Mouse (Mus musculus) forebrain, embryonic 14.5 days (tissue): ENCODE results near the gene Cep131. TPM values are rescaled to one million over a fixed set of nuclear protein-coding genes. Genes with fewer than 3 reads are reported as not detected.

Experiments used
- ATAC-seq: fragments of 200-750 bp; cut with Nextera tagmentation; 2 replicates; pipeline ENCODE4 v1.8.0; 2017; ENCODE audit warnings: mild to moderate bottlenecking, moderate library complexity
- DNase-seq: peaks from one replicate; pipeline ENCODE4 v3.0.0-alpha.2; 2015; ENCODE audit warnings: low spot score
- H3K27ac ChIP-seq: fragments of 300-500 bp; sonication (generic); 2 replicates; pipeline ENCODE4 v1.5.1; 2014; ENCODE audit warnings: low read depth, mild to moderate bottlenecking, control low read depth, low read length, moderate library complexity
- H3K27me3 ChIP-seq: fragments of 300-500 bp; sonication (generic); replicated peaks from 2 replicates; pipeline ENCODE4 v1.6.1; 2014; ENCODE audit warnings: low read length, control low read depth, mixed read lengths; ENCODE audit not compliant: control insufficient read depth, insufficient read depth
- H3K36me3 ChIP-seq: fragments of 300-500 bp; sonication (generic); 2 replicates; pipeline ENCODE4 v1.6.1; 2014; ENCODE audit warnings: low read length, control low read depth; ENCODE audit not compliant: control insufficient read depth, insufficient read depth
- H3K4me1 ChIP-seq: fragments of 300-500 bp; sonication (generic); 2 replicates; pipeline ENCODE4 v1.6.1; 2014; ENCODE audit warnings: antibody characterized with exemption, low read length, control low read depth; ENCODE audit not compliant: control insufficient read depth, insufficient read depth
- H3K4me2 ChIP-seq: fragments of 300-500 bp; sonication (generic); 2 replicates; pipeline ENCODE4 v1.6.1; 2014; ENCODE audit warnings: mild to moderate bottlenecking, control low read depth, low read length
- H3K4me3 ChIP-seq: fragments of 300-500 bp; sonication (generic); 2 replicates; pipeline ENCODE4 v1.5.1; 2014; ENCODE audit warnings: low read depth, low read length, control low read depth
- H3K9ac ChIP-seq: fragments of 300-500 bp; sonication (generic); 2 replicates; pipeline ENCODE4 v1.6.1; 2014; ENCODE audit warnings: mild to moderate bottlenecking, low read length, control low read depth, moderate library complexity
- H3K9me3 ChIP-seq: fragments of 300-500 bp; sonication (generic); replicated peaks from 2 replicates; pipeline ENCODE4 v1.6.1; 2016; ENCODE audit warnings: low read length, control low read depth, mixed read lengths; ENCODE audit not compliant: control insufficient read depth
- WGBS: fragments of 180-500 bp; shearing (Covaris S2); extraction: QIAGEN DNeasy Blood & Tissue Kit; methylation state at CpG from one replicate; pipeline ENCODE4 v1.1.7; 2014; 5-methylcytosine and 5-hydroxymethylcytosine counted together
- polyA plus RNA-seq: library from polyadenylated mRNA; unstranded; fragments of >200 nt; fragmentation: Nextera tagmentation; extraction: Ambion mirVana; gene quantifications from 2 replicates; pipeline ENCODE4 v1.2.1, GENCODE M21; 2014

Gene Cep131
- polyA plus RNA-seq: 21.7 and 27.2 TPM in 2 replicates

GRCm38 (mm10) chr11:120086702-120087152 is at the start of gene Cep131:
TSS of gene Cep131 (minus strand) at chr11:120086827.
- peaks cover 31% of the 10 kb centered on the region for H3K36me3 ChIP-seq
- ATAC-seq (peak; percentile 100), DNase-seq (peak; percentile 99)
- peak within 1 kb of the TSS; percentile 97 for H3K9ac ChIP-seq
- H3K9me3 ChIP-seq: no peaks in the 10 kb centered on the region
- H3K27ac ChIP-seq: peak within 1 kb of the TSS; percentile 82; the same call in 1 of the 2 replicates
- no peaks in the 10 kb centered on the region for H3K27me3 ChIP-seq
- peak within 1 kb of the TSS; percentile 97 for H3K4me3 ChIP-seq
- peak within 1 kb of the TSS; percentile 98 for H3K4me2 ChIP-seq
- WGBS: under 1% methylated on average over 41 of the region's 42 CpGs
- peaks cover 10% of the 10 kb centered on the region for H3K4me1 ChIP-seq

GRCm38 (mm10) chr11:120136195-120136594 is 49.6 kb upstream of the Cep131 start:
- no peaks in the 10 kb centered on the region for H3K9me3 ChIP-seq
- no peak for ATAC-seq
- H3K27me3 ChIP-seq: no peaks in the 10 kb centered on the region
- WGBS: 81% methylated on average over 8 of the region's 8 CpGs
- no peak overlapping the region for H3K27ac ChIP-seq
- no peak overlapping the region for H3K4me2 ChIP-seq
- no peak overlapping the region for H3K9ac ChIP-seq
- H3K4me3 ChIP-seq: no peak overlapping the region
- no peak for DNase-seq
- no peaks in the 10 kb centered on the region for H3K4me1 ChIP-seq
- H3K36me3 ChIP-seq: peaks cover 49% of the 10 kb centered on the region

GRCm38 (mm10) chr11:120134847-120135530 is 48.4 kb upstream of the Cep131 start:
- 95% methylated on average over 9 of the region's 9 CpGs for WGBS
- no peak overlapping the region for H3K4me3 ChIP-seq
- H3K4me2 ChIP-seq: no peak overlapping the region
- peaks cover 49% of the 10 kb centered on the region for H3K36me3 ChIP-seq
- H3K27me3 ChIP-seq: no peaks in the 10 kb centered on the region
- no peaks in the 10 kb centered on the region for H3K9me3 ChIP-seq
- H3K9ac ChIP-seq: no peak overlapping the region
- no peaks in the 10 kb centered on the region for H3K4me1 ChIP-seq
- no peak overlapping the region for H3K27ac ChIP-seq
- ATAC-seq (no peak), DNase-seq (no peak)

- Histone ChIP-seq H3K36me3 (peaks cover 52% of the 10 kb centered on the region), H3K27me3 (no peaks in the 10 kb centered on the region), H3K4me2 (no peak overlapping the region), H3K4me3 (no peak overlapping the region), H3K9me3 (no peaks in the 10 kb centered on the region), H3K4me1 (no peaks in the 10 kb centered on the region), H3K9ac (no peak overlapping the region), H3K27ac (no peak overlapping the region)
- ATAC-seq (no peak), DNase-seq (no peak)
- 94% methylated on average over 5 of the region's 5 CpGs for WGBS
These were observed 47.5 kb upstream of the Cep131 start for GRCm38 (mm10) chr11:120134148-120134547.

DNA sequence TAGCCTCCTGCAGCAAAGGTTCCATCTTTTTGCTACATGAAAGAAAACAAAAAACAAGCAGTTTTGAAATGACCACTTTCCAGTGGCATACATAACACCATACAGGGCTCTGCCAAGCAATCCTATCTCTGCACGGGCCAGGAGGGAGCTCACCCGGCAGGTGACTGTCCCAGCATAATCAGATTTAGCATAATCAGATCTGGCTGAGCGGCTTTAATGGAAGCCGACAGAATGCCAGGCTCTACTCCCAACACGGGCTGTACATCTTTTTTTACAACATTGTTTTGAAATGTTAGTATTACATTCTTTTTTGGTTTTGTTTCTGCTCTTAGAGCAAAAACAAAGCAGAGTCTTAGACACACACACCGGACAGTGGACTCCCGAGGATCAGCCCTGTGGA is 42.7 kb upstream of the Cep131 start:
- Histone ChIP-seq H3K4me2 (no peak overlapping the region), H3K4me3 (no peak overlapping the region), H3K27me3 (no peaks in the 10 kb centered on the region), H3K36me3 (peaks cover 63% of the 10 kb centered on the region), H3K9ac (no peak overlapping the region), H3K9me3 (no peaks in the 10 kb centered on the region), H3K27ac (no peak overlapping the region), H3K4me1 (no peaks in the 10 kb centered on the region)
- DNase-seq (no peak), ATAC-seq (no peak)
- 76% methylated on average over 7 of the region's 7 CpGs for WGBS

DNA sequence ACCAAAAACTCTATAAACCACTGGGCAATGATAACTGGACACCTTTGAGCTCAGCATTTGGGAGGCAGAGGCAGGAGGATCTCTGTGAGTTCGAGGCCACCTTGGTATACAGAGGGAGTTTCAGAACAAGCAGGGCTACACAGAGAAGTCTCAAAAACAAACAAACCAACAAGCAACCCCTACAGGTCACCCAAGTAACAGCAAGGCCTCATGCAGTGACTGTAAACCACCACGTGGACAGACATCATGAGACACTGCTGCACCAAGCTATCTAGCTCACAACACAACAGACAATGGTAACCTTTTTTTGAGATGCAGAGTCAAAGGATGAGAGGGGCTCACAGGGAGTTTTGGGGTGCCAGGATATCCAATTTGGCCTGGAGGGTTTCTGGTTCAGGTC is 40.2 kb upstream of the Cep131 start:
- Histone ChIP-seq H3K9me3 (no peaks in the 10 kb centered on the region), H3K27me3 (no peaks in the 10 kb centered on the region), H3K4me3 (no peak overlapping the region), H3K4me1 (no peaks in the 10 kb centered on the region), H3K4me2 (no peak overlapping the region), H3K9ac (no peak overlapping the region), H3K36me3 (peaks cover 56% of the 10 kb centered on the region), H3K27ac (no peak overlapping the region)
- WGBS: 91% methylated on average over 2 of the region's 2 CpGs
- no peak for DNase-seq
- no peak for ATAC-seq

DNA sequence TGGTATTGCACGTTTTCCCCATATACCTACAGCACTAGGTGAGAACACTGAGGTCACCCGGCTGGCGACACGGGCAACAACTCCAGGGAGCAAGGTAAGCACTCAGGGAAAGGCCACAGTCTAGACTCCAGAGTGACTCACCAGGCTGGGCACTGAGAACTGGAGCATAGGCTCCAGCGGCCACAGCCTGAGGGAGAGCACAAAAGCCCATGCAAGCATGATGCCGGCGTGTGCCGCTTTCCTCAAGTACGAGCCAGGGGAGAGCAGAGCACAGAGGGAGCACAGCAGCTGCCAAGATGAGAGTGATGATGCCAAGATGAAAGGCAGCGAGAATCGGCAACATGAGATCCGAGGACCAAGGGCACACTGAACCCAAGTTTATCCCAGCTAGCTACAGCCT is 35.5 kb upstream of the Cep131 start:
- WGBS: 83% methylated on average over 12 of the region's 12 CpGs
- DNase-seq (peak; percentile 41), ATAC-seq (no peak)
- H3K4me2 ChIP-seq: no peak overlapping the region
- H3K4me1 ChIP-seq: peaks cover 6% of the 10 kb centered on the region; the same call in 1 of the 2 replicates
- H3K9me3 ChIP-seq: no peaks in the 10 kb centered on the region
- no peak overlapping the region for H3K27ac ChIP-seq
- H3K4me3 ChIP-seq: no peak overlapping the region
- H3K36me3 ChIP-seq: peaks cover 43% of the 10 kb centered on the region
- no peaks in the 10 kb centered on the region for H3K27me3 ChIP-seq
- no peak overlapping the region for H3K9ac ChIP-seq

DNA sequence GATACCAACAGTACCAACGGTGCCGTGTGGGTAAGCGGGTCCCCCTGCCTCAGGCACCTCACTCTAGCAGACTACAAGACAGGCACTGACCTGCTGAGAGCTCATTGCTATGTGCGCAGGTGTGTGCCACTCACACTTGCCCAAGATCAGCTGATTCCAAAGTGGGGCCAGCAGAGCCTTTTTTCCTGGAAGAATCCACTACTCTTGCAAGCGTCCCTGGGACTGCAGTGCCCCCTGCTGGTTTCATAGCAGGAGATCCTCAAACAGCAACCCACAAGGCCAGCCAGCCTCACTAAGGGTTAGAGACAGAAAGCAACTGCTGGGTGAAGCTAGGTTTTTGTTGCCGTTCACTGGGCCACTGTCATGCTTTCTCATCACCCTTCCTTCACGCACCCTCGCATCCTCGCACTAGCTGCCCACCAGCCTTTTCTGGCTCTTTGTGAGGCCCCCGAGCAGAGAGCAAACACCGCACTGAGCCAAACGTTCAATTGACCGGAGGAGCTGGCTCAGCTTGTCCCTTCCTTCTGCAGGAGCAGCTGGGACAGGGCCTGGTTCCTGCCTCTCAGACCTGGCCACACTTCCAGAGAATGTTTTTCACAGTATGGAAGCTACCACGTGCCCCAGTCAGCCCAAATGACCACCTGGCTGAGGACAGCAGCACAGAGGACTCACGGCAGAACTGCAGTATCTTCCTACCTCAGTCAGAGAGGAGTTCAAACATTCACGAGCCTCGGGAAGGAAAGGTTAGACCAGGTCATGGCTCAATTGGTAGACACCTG is 34.2 kb upstream of the Cep131 start:
- H3K36me3 ChIP-seq: peaks cover 46% of the 10 kb centered on the region
- H3K9me3 ChIP-seq: no peaks in the 10 kb centered on the region
- H3K27me3 ChIP-seq: no peaks in the 10 kb centered on the region
- 79% methylated on average over 17 of the region's 17 CpGs for WGBS
- ATAC-seq (no peak), DNase-seq (peak; percentile 71)
- no peak overlapping the region for H3K4me3 ChIP-seq
- peaks cover 6% of the 10 kb centered on the region; the same call in 1 of the 2 replicates for H3K4me1 ChIP-seq
- no peak overlapping the region for H3K9ac ChIP-seq
- H3K4me2 ChIP-seq: no peak overlapping the region
- no peak overlapping the region for H3K27ac ChIP-seq
